In the genomic region with DNA sequence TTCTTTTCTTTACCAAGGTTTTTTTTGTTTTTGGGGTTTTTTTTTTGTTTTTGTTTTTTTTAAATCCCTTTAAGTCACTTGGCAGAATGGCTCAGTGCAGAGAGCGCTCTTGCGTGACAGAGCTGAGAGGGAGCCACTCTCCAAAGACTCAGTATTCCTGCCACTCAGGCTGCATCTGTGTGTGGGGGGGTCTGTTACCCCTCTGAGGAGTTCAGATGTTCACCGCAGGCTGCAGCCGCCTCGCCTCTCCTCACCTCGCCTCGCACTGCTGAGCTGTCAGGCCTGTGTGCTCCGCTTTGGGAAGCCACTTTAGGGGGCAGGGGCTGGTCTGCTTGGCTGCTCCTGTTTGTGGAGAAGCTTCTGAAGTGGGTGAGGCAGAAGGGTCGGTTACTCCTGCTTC, we compare ENCODE assay signal across 10 mouse cellular contexts. TPM values are rescaled to one million over a fixed set of nuclear protein-coding genes. Genes with fewer than 3 reads are reported as not detected.
A peak's percentile ranks its signal among the peaks of the same experiment; 100 is the strongest.
DNase-seq lines count a peak whose midpoint lies in the region; ATAC-seq and TF ChIP-seq lines count a peak whose summit lies in the region.
"Had no signal": no experiment of that assay in that cellular context is flagged by ENCODE, and none has a peak within 500 bp of the region (broad histone marks: within the 10 kb centered on the region; RNA-seq: fewer than 3 reads in every experiment).

A gene (minus strand): TSS at position 186 of the 400 bp plus-strand sequence.

- no peak for ATAC-seq in heart, embryonic 12.5 days (ENCODE audit: insufficient number of reproducible peaks, low FRiP score)
- ATAC-seq in neural tube, embryonic 11.5 days (ENCODE audit: insufficient read depth, low FRiP score, low TSS enrichment) = no peak
- ATAC-seq in neural tube, embryonic 13.5 days (ENCODE audit: low read depth) = no peak
- ATAC-seq in inflammation-experienced regulatory T-cells, adult 6 months = no peak

- no peak for TF ChIP-seq CTCF in heart, adult 2 months (IDR thresholded peaks at IDR 0.05)

- no peak within 1 kb of the TSS for H3K4me3 ChIP-seq in heart, embryonic 12.5 days
- H3K4me3 ChIP-seq in heart, adult 2 months = no peak within 1 kb of the TSS
- no peak within 1 kb of the TSS for H3K4me3 ChIP-seq in neural tube, embryonic 11.5 days (ENCODE audit: low read depth, low read length)
- H3K4me3 ChIP-seq in neural tube, embryonic 13.5 days = no peak within 1 kb of the TSS

- no peaks in the 10 kb centered on the region for H3K79me2 ChIP-seq in heart, adult 2 months (replicated peaks; ENCODE audit: control insufficient read depth, insufficient read depth, low read length)

- no peak for TF ChIP-seq POLR2A in heart, adult 2 months (IDR thresholded peaks at IDR 0.05; ENCODE audit: insufficient read depth, low read depth, low read length)

- TF ChIP-seq EP300 in heart, adult 2 months (IDR thresholded peaks at IDR 0.05; ENCODE audit: insufficient read depth, low read depth, low read length) = no peak

- H3K9ac ChIP-seq in heart, embryonic 12.5 days = 0 out of 2 replicates have a peak within 1 kb of the TSS, but pooled peaks have one; percentile 23
- H3K9ac ChIP-seq in heart, adult 2 months (ENCODE audit: low read depth, low read length) = no peak within 1 kb of the TSS
- H3K9ac ChIP-seq in neural tube, embryonic 11.5 days (ENCODE audit: low read length) = no peak within 1 kb of the TSS
- H3K9ac ChIP-seq in neural tube, embryonic 13.5 days = peak within 1 kb of the TSS; percentile 31; the same call in 1 of the 2 replicates

- H3K27me3 ChIP-seq in heart, embryonic 12.5 days (replicated peaks) = peaks cover 9% of the 10 kb centered on the region; the same call in 1 of the 2 replicates
- H3K27me3 ChIP-seq in heart, adult 2 months (ENCODE audit: control insufficient read depth, insufficient read depth, low read length) = no peaks in the 10 kb centered on the region
- peaks cover 26% of the 10 kb centered on the region for H3K27me3 ChIP-seq in neural tube, embryonic 11.5 days (ENCODE audit: control insufficient read depth, insufficient read depth, low read length)
- H3K27me3 ChIP-seq in neural tube, embryonic 13.5 days = peaks cover 67% of the 10 kb centered on the region

- intact Hi-C loops in heart, adult 2 months (cut with DNase I) = no loop called here
- intact Hi-C loops in left cerebral cortex, postnatal 10 days (cut with DNase I) = no loop called here

- H3K4me2 ChIP-seq in heart, embryonic 12.5 days = no peak within 1 kb of the TSS
- no peak within 1 kb of the TSS for H3K4me2 ChIP-seq in neural tube, embryonic 11.5 days (ENCODE audit: low read depth)
- no peak within 1 kb of the TSS for H3K4me2 ChIP-seq in neural tube, embryonic 13.5 days

- H3K4me1 ChIP-seq in heart, embryonic 12.5 days (replicated peaks) = peaks cover 38% of the 10 kb centered on the region
- no peaks in the 10 kb centered on the region; the same call in 1 of the 2 replicates for H3K4me1 ChIP-seq in heart, adult 2 months (ENCODE audit: control insufficient read depth, insufficient read depth, low read length)
- peaks cover 28% of the 10 kb centered on the region for H3K4me1 ChIP-seq in neural tube, embryonic 11.5 days (ENCODE audit: control insufficient read depth, insufficient read depth, low read length)
- peaks cover 76% of the 10 kb centered on the region for H3K4me1 ChIP-seq in neural tube, embryonic 13.5 days (replicated peaks)

- no peaks in the 10 kb centered on the region for H3K36me3 ChIP-seq in heart, embryonic 12.5 days
- no peaks in the 10 kb centered on the region for H3K36me3 ChIP-seq in heart, adult 2 months (ENCODE audit: control insufficient read depth, insufficient read depth, low read length)
- H3K36me3 ChIP-seq in neural tube, embryonic 11.5 days (ENCODE audit: control insufficient read depth, insufficient read depth, low read length) = no peaks in the 10 kb centered on the region
- no peaks in the 10 kb centered on the region for H3K36me3 ChIP-seq in neural tube, embryonic 13.5 days

- no peak within 1 kb of the TSS for H3K27ac ChIP-seq in heart, embryonic 12.5 days (ENCODE audit: poor library complexity, severe bottlenecking)
- H3K27ac ChIP-seq in heart, adult 2 months = no peak within 1 kb of the TSS
- H3K27ac ChIP-seq in neural tube, embryonic 11.5 days (ENCODE audit: low read depth, low read length) = 0 out of 2 replicates have a peak within 1 kb of the TSS, but pooled peaks have one; percentile 1
- peak within 1 kb of the TSS; percentile 70 for H3K27ac ChIP-seq in neural tube, embryonic 13.5 days (replicated peaks)

- no peak for DNase-seq in heart, adult 2 months
- DNase-seq in neural tube, embryonic 11.5 days (ENCODE audit: low spot score) = no peak
- DNase-seq in neural tube, embryonic 10.5 days (ENCODE audit: extremely low spot score, low spot score) = no peak
- DNase-seq in left cerebral cortex, postnatal 10 days (ENCODE audit: extremely low spot score in 1 of 2, low spot score in 2 of 2) = no peak
- DNase-seq in right cerebral cortex, adult 2 months (ENCODE audit: low spot score in 2 of 2) = no peak
- DNase-seq: lung, postnatal 14 days had no signal

- WGBS in heart, embryonic 12.5 days = 46% methylated on average over 9 of the region's 9 CpGs
- 91% methylated on average over 9 of the region's 9 CpGs for WGBS in heart, adult 2 months
- WGBS in neural tube, embryonic 11.5 days = 49% methylated on average over 9 of the region's 9 CpGs
- 33% methylated on average over 9 of the region's 9 CpGs for WGBS in neural tube, embryonic 13.5 days

- no peaks in the 10 kb centered on the region for H3K9me3 ChIP-seq in heart, embryonic 12.5 days (replicated peaks)
- H3K9me3 ChIP-seq in neural tube, embryonic 11.5 days (ENCODE audit: control insufficient read depth, low read length) = no peaks in the 10 kb centered on the region
- H3K9me3 ChIP-seq in neural tube, embryonic 13.5 days = no peaks in the 10 kb centered on the region

RNA-seq across cellular contexts. Expression of the gene that starts here (rescaled TPM):
- polyA plus RNA-seq in heart, embryonic 12.5 days (2016; fragmentation: Nextera tagmentation; extraction: Ambion mirVana) = 0.81 and 0.87 TPM in 2 replicates
- total RNA-seq in heart, adult 2 months (2021) = 1 to 10 TPM; 1.1 to 1.2 TPM
- 0.84 and 0.94 TPM in 2 replicates for polyA plus RNA-seq in heart, adult 2 months (2012; rRNA removed)
- 6.6 and 7.5 TPM in 2 replicates for polyA plus RNA-seq in neural tube, embryonic 11.5 days (2014; fragmentation: Nextera tagmentation; extraction: Ambion mirVana)
- total RNA-seq in left cerebral cortex, postnatal 10 days (2021) = 10 to 100 TPM; 23.0 to 26.0 TPM
- 9.6 and 10.9 TPM in 2 replicates for polyA plus RNA-seq in neural tube, embryonic 13.5 days (2015; fragmentation: Nextera tagmentation; extraction: Ambion mirVana)
- polyA plus RNA-seq in inflammation-experienced regulatory T-cells, adult 6 months (2017; shearing (Covaris generic)) = under 1 TPM in 1 of 3 experiments, not detected in 2; 0.20 TPM
- total RNA-seq: hematopoietic stem cell, adult 5-6 weeks had no signal

Comparison
In these comparisons a context has a peak if more than half of its experiments do, and no peak if none do; other contexts are left out.
1. RNA of the gene that starts here (total RNA-seq): 23.0 to 26.0 TPM in left cerebral cortex, postnatal 10 days; 1.1 to 1.2 TPM in heart, adult 2 months; every median in the first group is over 10 times any median in the second.
2. H3K9ac ChIP-seq: peak in heart, embryonic 12.5 days (single experiment) and neural tube, embryonic 13.5 days (single experiment); none in heart, adult 2 months (single experiment) and neural tube, embryonic 11.5 days (single experiment).
3. H3K27ac ChIP-seq: peak in neural tube, embryonic 11.5 days (single experiment) and neural tube, embryonic 13.5 days (single experiment); none in heart, embryonic 12.5 days (single experiment) and heart, adult 2 months (single experiment).